Mouse (Mus musculus) thymus, postnatal 25 days (tissue): ENCODE results near the gene Srgap3.
A peak's percentile ranks its signal among the peaks of the same experiment; 100 is the strongest.

Experiments used
- DNase-seq: peaks from one replicate; pipeline ENCODE4 v3.0.0; 2022

Srgap3 gene

DNA sequence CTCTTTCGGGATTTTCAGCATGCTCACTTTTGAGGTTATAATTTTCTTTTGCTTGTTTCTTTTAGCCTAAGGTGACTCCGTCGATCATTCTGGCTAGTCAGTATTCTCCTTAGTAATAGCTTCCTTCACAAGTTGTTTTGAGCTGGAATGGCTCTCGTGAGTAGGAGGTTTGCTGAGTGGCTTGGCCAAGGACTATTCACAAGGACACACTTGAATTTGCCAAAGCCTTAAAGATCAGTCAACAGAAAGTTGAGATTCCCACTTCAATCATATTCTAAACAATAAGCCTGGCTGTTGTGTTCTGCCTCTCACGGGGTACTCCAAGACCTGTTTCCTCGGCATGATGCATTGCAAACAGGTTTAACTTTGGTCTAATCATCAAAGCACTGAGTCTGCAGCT lies 91.9 kb downstream of the Srgap3 start:
- no peak for DNase-seq

DNA sequence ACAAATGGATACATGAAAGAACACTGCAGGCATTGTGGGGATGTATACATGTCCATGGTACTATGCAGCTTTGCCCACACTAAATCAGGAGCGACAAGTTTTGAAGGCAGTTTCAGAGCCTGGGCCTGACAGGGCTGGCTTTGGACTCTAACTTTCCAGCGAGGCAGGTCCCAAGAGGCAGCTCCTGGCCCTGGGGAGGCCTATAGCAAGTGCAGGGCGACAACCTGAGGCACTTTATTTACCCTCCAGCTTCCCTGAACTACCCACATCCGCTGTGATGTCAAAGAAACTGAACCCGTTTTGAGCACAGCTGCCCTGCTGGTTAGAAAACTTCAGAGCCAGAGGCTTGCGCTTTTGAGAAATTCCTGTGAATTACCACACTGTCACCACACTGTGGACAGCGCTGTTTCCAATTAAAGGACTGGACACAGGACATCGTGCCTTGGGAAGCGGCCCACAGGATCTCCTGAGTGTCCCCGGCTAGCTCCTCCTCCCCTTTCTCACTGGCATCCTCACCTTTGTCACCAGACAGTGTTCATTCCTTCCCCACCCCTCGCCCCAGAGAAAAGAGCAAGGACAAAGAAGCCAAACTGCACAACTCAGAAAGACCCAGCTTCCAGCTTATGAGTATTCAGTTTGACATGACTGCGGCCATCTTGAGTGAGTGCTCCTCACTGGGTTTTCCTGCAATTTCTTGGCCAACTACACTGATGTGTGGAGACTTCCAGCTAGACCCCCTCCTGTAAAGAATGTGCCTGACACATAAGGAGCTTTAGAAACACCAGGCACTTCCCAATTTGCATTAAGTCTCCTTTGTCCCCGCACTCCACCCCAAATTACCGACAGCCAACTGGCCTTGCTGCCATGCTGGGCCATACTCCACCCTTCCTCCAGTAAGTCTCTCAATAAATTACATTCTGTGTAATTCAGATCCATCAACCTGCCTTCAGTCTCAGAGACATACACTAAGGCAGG lies 94.5 kb downstream of the Srgap3 start:
- peak; percentile 67 for DNase-seq

DNA sequence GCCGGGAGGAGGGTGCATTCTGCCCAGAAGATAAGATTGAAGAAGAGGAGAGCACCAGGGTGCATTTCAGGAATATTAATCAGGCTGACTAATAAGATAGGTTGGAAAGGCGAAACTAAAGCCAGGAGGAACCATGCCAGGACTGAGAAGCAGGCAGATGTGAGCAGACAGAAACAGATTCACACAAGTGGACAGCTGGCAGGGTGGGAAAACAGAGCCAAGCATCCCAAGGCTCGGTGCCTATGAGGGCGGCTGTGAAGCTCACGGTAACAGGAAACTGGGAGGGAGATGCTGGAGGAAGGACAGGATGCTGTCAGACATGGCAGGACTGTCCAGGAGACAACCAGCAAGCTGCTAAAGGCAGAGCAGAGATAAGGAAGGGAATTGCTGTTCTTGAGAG lies 96.3 kb downstream of the Srgap3 start:
- DNase-seq = no peak

DNA sequence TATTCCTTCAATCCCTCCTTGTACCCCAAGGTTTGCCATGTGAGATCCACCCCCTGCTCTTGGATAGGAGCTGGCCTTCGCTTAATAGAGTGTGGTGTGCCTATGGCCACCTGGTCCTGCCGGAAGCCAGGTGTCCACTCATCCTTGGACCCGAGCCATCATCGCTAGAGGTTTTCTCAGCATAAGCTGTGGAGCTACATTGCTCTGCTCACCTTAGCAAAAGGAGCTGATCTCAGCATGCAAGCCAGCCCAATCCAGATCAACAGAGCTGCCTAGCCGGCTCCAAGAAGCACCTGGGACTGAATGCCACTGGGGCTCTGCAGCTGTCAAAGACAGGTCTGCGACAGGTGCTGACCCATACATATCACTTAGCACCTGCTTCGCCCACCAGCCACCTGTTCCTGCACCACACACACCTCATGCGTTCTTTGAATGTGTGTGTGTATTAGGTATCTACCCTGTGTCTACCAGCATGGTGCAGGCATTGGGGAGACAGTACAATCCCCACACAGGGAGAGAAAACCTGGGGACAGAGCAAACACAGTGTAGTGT lies 98.4 kb downstream of the Srgap3 start:
- no peak for DNase-seq

DNA sequence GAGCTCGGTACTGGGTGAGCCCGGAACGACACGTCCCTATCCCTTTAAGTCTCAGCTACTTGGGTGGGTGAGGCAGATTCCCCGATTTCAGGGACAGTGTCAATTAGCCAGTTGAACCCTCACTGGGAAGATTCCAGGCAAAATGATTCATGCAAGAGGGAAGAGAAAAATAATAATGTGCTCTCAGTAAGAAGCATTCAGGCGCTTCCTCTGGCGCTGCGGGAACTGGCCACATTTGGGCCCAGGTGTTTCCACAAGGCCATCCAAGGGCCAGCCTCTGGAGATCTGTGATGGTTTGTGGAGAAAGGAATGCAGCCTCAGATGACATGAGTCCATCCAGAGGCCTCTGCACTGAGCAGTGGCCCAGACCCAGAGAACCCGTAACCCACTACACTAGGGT lies 100.2 kb downstream of the Srgap3 start:
- DNase-seq = no peak

DNA sequence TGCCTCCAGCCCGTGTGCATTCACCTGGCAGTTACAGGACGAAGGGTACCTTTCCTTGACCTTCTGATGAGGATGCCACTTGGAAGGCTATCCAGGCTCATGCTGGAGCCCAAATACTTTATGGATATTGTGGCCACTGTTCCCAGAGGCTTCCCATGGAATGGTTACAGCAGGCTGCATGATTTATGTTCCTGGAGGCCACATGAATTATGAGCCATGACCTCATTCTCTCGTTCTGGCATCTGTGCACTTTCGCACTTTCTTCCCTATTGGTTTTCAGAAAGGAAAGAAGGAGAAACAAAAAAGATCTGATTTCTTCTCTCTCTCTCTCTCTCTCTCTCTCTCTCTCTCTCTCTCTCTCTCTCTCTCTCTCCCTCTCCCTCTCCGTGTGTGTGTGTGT lies 104.6 kb downstream of the Srgap3 start:
- DNase-seq = no peak

DNA sequence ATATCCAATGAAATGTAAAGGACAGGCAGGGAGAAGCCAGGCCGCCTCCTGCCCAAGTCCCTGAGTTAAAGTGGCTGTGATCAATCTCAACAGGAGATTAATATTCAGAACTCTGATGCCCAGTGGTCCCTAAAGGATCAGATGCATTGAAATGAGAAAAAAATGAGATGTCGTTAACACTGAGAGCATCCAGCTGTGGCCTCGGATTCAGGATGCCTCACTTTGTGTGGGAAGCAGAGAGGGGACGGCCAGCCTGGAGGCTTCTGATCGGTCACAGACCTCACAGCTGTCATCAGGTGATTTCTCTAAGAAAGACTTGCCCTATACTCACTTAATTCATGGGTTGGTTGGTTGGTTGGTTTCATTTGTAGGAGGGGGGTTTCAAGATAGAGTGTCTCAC lies 106.7 kb downstream of the Srgap3 start:
- DNase-seq = no peak

DNA sequence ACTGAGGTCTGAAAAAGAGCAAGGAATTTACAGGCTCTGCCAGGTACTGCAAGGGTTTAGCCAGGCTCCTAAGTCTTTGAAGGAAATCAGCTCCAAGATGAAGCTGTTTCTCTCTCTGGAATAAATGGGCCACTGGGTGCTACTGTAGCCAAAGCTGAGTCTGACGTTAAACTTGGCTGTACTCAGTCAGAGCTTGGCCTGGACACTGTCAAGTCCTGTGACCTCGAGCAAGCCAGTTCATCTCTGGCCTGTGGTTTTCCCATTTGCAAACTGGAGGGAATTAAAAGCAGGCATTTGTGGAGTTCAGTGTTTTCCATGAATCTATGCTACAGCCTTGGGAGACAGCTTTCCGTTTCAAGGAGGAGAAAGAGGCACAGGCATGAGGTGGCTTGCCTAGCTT lies 107.7 kb downstream of the Srgap3 start:
- no peak for DNase-seq

DNA sequence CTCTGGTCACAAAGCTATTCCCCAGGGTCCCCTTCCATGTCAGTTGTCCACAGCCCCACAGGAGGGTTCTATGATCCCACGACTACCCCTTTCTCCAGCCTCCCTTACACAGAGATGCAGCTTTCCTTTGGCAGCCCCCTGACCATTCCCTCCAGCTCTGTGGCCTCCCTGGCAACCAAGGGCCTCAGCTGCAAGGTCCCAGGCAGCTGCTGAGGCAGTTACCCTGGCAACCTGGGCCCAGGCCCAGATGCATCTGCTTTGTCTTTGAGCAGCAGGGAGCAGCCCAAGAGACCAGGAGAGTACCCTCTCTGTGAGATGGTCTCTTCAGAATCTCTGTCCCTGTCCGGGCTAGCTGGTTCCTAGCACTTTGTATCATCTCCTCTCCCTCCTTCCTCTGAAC lies 108.2 kb downstream of the Srgap3 start:
- no peak for DNase-seq

DNA sequence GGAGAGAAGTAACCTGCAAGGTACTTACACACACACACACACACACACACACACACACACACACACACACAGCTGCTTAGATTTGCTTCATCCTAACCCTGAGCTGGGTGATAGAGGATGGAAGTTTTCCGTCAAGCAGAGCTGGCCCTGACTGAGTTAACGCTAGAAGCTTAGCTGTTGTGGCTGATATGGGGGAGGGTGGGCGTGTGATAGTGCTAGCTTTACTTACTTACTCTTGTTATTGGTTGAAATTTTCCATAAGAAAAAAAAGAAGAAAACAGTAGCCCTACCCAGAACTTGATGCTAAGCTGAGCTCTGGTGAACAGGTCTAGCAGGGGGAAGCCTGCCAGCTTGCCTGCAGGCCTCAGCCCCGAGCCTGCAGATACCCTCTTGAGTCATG lies 110.4 kb downstream of the Srgap3 start:
- DNase-seq = no peak

DNA sequence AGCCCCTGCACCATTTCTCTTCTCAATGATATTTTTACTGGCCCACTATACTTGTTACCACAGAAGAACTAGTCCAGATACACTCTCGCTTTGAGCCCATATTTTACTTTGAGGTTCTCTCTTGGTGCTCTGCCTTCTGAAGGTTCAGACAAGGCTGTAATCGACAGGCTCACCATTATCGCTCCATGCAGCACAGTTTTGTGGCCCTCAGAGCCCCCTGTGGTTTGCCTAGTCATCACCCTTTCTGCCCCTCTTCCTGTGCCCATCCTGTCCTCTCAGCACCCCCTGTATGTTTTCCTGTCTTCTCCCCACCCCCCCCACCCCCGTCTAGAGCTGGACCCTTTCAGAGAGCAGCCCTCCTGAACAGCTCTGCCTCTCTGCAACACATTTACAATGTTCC lies 111.7 kb downstream of the Srgap3 start:
- no peak for DNase-seq

DNA sequence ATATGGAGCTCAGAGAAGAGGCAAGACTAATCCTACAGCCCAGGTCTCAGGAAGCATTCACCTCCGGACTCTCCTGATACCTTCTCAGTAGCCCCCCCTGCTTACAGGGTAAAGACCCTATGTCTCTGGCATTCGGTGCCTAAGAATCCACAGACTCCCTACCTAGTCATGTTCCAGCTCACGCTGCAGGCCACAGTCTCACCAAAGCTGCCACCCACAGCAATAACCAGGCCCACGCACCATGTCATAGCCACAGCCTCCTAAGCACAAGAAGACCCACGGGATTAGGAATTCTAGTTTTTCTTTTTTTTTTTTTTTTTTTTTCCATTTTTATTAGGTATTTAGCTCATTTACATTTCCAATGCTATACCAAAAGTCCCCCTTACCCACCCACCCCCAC lies 112.6 kb downstream of the Srgap3 start:
- no peak for DNase-seq

DNA sequence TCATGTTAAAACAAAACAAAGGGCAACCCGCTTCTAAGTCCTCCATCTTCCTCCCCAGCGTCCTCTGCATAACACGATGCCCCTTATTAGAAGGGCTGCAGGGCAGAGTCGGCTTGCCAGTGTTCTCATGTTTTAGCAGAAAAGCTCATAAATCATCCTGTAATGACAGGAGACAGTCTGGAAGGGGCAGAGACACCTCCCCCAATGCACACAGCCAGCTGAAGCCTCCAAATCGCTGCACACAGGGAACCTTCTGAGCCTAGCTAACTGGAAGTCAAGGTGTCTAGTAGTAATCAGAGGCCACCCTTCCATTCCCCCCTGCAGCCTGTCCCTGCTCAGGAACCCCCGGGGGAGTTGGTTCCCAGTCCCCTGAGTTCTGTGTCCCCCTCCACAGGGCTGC lies 113.3 kb downstream of the Srgap3 start:
- DNase-seq = no peak

DNA sequence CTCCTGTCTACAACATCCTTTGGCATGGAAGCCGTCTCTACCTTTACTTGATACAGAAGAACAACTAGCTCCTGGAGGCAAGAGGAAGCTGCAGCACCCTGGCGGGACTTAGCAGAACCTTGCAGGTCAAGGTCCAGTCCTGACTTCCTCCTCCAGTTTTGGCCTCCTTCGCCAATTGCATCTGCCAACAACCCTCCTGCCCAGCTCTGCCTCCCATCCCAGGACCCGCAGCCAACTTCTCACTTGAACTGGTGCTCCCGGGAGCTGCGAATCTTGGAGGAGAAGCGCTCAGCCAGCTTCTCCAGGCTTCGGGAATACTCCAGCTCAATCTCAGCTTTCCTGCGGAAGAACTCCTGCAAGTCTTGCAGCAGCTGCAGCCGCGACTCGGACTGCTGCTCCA lies 117.9 kb downstream of the Srgap3 start:
- DNase-seq = no peak

DNA sequence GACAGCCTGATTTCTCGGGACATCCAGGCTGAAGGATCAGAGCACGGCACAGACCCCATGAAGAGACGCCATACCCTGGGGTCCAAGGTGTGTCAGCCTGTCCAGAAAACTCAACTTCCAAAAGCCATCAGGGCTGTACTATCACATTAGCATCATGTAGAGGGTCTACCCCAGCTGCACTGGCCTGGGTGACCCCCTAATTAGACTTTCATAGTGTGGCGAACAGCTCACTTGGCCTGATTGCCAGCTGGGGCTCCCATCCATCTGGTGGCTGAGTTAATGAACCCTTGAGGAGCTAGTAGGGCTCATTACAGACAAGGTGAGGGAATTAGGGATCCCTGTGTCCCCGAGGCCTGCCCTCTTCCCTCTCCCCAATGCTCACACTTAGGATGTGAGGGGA lies 118.6 kb downstream of the Srgap3 start:
- no peak for DNase-seq

DNA sequence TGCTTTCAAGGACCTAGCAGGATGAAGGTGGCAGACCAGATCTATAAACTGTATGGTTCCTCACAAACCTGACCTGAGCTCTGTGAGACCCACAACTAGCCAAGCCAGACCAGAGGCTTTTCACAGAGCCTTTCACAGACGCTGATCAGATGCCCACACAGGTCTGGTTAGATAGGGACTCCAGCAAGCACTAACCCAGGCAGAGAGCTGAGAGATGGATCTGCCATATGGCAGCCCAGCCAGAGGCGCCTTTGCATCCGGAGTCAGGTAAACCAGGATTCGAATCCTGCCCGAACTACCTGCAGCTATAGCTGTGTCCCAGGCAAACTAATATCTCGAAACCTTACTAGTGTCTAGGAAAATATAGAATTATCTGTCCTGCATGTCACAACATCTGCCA lies 121.4 kb downstream of the Srgap3 start:
- DNase-seq = no peak

DNA sequence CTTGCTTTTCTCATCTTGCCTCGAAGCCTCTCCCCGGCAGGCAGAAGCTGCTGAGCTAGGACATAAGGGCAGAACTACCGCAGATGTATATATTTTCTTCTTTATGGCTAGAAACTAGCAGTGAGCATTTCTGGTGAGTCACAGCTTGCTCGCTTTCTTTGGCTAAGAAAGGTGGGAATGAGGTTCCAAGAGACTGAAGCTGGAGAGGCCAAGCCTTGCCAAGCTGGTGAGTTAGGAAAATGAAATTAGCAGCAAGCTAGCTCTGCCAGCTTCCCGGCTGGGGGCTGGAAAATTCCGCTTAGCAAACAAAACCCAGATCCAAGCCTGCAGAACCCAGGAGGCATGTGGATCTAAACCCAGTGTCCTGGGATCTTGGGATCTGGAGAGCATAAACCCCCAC lies 124.0 kb downstream of the Srgap3 start:
- no peak for DNase-seq

DNA sequence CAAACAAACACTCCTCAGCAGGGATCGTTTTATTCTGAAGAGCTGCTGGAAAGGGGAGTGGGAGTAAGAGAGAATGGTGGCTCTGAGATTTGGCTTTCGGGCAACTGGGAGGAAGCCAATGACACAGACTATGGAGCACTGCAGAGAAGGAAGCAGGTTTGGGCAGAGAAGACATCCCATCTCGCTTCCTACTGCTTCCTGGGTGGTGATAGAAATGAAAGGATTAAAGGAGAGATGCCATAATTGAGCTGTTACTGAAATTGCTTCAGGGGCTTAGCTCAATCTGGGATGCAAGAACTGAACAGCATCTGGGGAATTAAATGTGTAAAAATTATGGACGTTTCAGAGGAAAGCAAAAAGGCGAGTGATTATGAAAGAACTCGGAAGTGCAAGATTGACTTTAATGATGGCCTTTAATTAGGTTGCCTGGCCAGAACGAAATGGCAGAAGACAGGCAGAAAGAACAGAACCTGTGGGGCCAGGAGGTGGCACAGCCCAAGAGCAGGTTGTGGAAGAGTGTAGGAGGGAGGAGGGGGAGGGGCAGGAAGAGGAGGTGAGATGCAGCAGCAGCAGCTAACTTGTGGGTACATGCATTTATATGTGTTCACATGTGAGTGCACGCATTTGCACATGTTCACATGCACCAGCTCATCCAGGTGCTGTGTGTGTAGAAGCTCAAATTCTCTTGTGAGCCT lies 126.6 kb downstream of the Srgap3 start:
- DNase-seq = peak; percentile 24

DNA sequence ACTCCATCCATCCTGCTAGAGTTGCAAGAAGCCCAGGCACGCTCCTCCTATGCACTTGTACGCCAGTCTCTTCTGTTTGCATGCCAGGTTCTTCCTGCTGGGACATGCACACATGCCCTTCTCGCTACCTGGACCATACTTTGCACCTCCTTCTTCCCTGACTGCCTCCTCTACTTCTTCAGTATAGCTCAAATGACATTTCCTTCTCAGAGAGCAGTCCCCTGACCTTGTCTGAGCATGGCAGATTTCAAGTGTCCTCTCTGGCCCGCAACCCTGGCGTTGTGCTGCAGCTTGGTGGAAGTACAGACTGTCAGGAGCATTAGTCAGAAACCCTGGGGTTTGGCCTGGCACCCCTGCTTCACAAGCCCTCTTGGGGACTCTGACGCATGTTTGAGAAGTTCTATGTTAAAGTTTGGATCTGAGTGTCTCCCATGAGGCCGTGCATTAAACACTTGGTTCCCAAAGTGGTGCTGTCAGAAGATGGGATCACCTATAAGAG lies 128.6 kb downstream of the Srgap3 start:
- DNase-seq = no peak

DNA sequence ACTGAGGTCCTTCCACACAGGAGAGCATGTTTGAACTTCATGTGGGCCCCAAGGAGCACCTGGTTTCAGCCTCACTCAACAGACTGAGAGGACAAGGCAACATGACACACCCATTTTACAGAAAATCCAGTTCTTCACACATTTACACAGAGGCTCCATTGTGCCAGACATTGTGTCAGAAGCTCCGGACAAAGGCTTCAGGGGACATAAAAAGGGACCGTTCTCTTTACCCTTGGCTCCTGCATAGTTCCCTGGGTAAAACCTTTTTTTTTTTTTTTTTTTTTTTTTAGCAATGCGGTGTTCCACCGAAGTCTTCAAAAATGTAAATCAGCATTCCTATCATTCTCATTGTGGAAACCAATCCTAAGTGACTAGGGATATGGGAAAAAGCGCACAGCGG lies 131.5 kb downstream of the Srgap3 start:
- DNase-seq = no peak

DNA sequence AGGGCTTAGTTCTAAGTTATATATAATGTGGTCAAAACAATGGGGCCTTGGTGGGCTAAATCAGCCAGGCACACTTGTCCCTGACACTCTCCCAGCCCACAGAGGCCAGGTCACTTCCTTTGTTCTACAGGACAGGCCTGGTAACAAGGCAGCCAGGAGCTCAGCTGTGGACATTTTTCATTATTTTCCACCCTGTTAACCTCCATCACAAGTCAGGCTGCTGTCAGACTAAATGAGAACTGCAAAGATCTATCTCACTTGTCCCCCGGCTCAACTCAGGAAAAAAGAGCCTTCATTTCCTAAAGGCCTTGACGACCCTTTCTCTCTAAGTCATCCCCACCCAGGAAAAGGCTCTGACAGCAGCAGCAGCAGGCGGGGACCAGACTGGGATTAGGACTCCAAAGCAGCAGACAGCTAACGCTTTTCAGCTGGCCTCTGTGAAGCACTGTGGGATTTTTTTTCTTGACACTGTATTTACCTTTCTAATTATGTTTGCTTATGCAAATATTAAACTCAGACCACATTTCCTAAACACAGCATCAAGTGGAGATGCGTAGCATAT lies 132.5 kb downstream of the Srgap3 start:
- no peak for DNase-seq

DNA sequence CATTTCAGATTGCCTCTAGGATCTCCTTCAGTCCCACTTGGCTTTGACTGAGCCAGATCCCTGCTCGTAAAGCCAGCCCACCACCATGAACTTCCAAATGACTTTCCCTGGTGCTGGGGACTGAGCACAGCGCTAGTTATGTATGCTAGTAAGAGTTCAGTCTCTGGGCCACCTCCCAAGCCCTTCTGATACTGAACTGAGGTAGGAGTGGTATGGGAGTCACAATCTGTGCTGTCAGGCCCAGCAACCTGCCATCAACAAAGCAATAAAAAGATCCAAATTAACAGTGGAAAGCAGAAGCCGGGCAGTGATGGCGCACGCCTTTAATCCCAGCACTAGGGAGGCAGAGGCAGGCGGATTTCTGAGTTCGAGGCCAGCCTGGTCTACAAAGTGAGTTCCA lies 134.2 kb downstream of the Srgap3 start:
- DNase-seq = no peak

DNA sequence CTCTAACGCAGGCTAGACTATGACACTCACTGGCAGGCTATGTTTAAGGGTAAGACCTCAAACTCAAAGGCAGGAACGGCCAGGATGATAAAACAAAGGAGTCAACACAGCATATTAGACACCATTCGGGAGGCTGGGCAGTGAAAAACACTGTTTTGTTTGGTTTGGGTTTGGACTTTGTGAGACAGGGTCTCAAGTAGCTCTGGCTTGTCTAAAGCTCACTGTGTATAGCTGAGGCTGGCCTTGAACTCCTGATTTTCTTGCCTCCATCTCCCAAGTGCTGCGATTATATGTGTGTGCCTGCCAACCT lies 136.6 kb downstream of the Srgap3 start:
- DNase-seq = no peak
